Mouse (Mus musculus) T-cell, adult 66 days (primary cell): Measurements from ENCODE around the gene Tmem30b. TPM values are rescaled to one million over a fixed set of nuclear protein-coding genes. Genes with fewer than 3 reads are reported as not detected.

Experiments
- total RNA-seq, 2 experiments: library from RNA; stranded (reverse); gene quantifications; 3 replicates in 1 of 2; 4 replicates in 1 of 2; pipeline ENCODE4 v1.2.4; 2023

The Tmem30b gene
- under 1 TPM; 0.17 to 0.18 TPM for total RNA-seq

DNA sequence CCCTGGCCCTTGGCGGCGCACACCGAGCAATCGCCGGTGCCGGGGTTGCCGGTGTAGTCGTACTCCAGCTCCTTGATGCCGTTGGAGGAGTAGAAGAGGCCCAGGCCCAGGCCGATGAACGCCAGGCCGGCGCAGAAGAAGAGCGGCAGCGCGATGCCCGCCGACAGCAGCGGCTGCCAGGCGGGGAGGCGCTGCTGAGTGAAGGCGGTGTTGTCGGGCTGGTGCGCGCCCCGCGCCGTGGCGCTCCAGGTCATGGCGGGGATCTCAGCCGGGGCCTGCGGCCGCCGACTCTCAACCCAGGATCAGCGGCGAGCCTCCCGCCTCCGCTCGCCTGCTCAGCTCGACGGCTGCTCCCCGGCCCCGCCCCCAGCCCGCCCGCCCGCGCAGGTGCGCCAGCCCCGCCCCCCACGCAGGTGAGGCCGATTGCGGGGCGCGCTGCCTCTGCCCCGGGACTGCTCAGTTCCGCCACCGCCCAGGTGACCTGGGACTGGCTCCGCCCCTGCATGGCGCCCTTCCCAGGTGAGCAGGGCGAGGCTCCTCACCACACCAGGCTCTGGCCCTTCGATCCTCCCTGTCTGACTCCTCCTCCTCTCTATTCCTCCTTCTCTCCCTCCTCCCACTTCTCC lies at the start of gene Tmem30b:
Gene Tmem30b (minus strand): TSS at position 307 of the 626 bp plus-strand sequence.

DNA sequence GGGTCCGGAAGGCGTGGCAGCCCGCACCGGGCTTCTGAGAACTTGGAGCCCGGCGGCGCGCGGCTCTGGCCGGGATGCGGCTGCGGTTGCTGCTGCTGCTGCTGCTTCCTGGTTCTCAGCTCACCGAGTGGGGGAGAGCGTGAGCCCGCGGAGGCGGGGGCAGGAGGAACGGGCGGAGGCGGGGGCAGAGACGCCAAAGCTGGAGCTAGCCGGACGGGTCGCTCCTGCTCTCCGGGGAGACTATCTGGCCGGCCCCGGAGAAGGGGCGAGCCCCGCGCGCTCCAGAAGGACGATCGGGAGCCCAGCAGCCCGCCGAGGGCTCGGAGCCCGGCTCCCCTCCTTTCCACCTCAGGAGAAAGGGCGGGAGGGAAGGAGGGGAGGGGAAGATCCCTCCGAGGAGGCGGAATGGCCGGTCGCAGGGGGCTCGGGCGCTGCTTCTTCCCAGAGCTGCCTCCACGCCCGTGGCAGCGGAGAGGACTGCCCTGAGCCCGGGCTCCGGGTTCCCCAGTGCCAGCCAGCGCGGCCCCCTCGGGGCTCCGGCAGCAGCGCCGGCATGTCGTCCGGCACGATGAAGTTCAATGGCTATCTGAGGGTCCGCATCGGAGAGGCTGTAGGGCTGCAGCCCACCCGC lies 38.5 kb upstream of the Tmem30b start, which contains the start of gene Prkch:
Gene Prkch (plus strand): TSS at position 187 of the 631 bp plus-strand sequence.

Other genes starting within 250 kb of the Tmem30b start
- gene Prkch, start 38.4 kb upstream of the Tmem30b start, total RNA-seq = 100 to 1,000 TPM; 270 to 279 TPM